Mouse (Mus musculus): ENCODE data around the gene Ica1.

The Ica1 gene

DNA sequence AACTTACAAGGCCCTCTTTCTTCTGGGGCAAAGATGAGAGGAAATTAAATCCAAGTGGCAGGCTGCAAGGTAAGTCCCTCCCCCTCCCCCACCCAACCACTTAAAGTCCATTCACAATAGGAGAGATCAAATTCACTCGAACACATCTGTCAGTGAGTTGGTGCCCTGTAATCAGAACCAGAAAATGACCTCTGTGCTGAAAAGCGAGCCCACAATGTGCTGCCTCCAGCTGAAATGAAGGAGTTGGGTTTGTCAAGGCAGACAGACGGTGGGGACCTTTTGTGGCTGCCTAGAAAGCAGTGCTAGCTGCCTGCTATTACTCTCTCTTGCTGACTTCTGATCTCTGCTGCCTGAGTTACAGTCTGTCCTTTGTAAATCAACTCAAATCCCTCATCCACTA is 35.8 kb downstream of the Ica1 start:
- no peak for DNase-seq (ENCODE audit: low spot score)

DNA sequence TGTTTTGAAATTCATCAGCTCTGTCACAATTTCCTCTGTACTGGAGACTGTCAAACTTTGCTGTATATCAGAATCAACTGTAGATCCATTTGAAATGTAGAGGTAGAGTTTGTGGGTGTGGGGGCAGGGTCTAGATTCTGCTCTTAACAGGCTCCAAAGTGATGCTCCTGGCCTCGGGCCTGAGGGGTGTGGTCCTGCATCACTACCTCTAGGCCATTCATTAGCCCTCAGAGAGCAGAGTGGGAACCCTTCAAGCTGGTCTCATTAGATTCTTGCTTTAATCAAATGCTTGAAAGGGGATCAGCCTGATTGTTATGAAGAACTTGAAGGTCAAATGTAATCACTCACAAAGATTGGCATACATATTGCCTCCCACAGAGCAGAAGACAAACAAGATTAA is 36.6 kb downstream of the Ica1 start:
- DNase-seq (ENCODE audit: low spot score), result no peak

DNA sequence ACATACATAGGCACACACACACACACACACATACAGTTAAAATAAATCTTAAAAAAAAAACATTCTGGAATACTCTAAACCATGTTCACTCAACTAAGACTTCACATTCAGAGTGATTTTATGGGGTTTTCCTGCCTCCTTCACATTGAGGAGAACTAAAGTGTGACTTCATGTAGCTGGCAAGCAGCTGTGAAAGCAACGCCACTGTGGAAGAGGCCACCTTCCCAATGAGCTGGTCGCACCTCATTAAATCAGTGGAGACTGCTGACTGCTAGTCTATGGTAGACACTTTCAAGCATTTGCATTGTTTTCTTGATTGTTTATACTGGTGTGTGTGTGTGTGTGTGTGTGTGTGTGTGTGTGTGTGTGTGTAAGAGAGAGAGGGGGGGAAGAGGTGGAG is 38.2 kb downstream of the Ica1 start:
- DNase-seq (ENCODE audit: low spot score), result no peak

DNA sequence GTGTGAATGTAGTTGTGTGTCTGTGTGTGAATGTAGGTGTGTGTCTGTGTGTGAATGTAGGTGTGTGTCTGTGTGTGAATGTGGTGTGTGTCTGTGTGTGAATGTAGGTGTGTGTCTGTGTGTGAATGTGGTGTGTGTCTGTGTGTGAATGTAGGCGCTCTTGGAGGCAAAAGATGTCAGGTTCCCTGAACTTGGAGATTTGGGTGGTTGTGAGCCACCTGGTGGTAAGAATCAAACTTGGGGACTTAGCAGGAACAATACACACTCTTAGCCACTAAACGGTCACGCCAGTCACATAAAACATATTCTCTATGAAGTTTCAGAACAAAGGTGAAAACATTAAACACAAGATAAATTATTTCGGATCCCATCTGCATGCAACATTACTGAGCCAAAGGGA is 39.9 kb downstream of the Ica1 start:
- DNase-seq (ENCODE audit: low spot score), result no peak

DNA sequence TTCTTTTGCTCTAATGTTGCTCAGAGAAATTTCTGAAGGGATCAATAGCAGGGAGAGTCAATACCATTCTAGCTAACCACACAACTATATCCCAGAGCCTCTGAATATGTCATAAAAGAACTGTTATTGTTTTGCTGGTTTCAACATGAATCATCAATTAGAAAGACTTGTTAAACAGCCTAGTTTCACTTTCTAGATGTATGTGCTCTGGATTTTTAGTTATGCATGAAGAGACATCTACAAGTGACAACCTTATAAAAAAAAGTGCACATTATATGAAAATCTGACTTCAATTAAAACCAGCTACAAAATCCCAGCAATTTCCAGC is 41.8 kb downstream of the Ica1 start:
- no peak for DNase-seq (ENCODE audit: low spot score)

DNA sequence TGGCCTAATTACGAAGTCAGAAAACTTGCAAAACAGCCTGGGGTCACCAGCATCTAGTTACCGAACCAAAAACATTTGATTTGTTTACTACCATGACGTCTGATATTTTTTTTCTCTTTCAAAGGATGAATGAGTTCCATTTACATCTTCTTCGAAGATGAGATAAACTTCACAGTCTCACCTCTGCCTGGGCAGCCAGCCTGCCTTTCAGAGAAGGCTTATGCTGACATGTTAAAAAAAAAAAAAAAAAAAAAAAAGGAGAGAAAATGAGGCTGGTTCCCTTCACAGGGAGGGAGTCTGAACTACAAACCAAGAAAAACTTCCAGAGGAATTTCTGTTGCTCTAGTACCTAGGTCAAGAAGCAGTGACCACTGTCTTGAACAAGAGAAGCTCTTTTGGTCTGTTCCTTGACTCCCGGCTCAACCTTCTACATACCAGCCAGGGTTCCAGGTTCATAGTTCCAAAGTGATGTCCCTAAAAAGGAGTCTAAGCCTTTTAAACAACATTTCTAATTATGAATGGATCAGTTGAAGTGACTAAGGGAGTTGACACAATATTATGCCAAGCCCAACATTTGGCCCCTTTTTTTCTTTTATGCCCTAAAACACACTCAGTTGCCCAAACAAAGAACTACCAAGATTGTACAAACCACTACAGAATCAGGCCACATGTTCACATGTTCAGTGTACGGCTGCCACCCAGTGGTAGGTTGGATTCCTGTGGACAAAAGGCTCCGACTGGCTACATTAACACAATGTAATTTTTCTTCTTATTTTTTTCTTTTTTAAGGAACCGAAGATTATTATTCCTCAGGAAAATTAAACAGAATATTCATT is 42.4 kb downstream of the Ica1 start:
- peak; percentile 44 for DNase-seq (ENCODE audit: low spot score)

DNA sequence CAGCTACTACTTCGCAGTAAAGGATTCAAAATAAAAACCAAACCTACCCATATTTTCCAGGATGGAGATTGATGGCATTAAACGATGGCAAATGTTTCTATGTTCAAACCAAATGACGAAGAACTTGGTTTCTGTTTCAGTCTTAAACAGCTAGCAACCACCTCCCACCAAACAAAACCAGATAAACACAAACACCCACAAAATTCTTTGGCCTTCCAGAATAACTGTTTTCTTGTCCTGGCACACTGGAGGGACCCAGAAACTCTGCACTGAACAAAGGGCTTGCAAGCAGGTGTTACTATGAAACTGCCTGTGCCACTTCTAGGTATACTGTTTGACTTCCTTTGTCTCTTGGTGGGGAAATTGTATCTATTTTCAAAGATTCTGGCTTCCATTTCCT is 43.2 kb downstream of the Ica1 start:
- DNase-seq (ENCODE audit: low spot score), result no peak

DNA sequence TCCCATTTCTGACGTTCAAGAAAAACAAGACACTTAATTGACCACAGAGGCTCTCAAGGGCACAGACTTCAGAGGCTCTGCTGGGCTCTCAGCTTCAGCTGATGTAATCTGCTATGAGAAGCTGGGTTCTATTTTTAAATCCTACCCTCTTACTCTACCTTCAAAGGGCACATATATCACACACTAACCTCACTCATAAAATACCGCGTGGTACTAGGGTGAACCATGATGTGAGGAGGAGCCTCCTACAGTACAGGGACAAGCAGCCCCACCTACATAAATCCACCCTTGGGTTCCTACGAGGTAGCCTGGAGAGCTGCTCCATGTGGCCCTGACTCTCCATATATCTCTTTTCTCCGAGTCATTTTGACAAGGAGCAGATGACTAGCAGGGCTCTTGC is 45.8 kb downstream of the Ica1 start:
- DNase-seq (ENCODE audit: low spot score), result no peak

DNA sequence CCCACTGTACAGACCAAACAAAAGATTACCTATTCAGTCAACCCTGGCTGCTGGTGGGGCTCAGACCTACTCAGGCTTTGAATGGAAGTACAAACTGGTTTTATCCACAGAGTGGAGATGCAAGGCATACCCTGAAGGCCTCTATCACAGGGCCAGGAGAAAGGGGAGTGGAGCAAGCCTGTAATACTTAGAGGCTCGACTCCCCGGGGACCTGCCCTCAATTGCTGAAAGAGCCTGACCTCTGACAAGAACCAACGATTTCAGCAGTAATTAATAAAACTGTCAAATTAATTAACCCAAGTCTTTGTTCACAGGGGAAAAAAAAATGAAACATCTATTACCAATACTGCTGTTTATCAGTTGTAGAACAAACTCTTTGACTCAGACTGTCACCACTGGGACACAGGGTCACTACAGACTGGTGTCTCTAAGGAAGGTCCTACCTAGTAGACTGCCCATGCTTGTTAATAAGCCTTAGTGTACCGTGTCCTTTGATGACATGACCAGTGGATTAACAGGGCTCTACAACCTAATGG is 46.6 kb downstream of the Ica1 start:
- no peak for DNase-seq (ENCODE audit: low spot score)

DNA sequence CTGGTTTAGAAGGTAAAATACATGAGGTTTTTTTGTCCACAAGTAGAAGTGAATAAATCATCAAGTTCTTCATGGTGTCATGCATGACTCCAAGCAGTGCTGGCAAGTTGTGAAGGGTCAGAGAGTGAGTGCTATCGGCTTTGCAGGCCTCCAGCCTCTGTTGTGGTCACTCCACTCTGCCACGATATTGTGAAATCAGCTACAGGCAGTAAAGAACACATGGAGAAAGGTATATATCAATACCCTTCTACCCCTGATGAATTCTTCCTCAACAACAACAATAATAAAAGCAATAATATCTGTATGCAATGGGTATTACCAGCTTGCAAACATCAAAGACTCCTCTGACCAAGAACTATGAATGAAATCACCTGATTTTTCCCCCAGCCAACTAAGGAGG is 47.9 kb downstream of the Ica1 start:
- DNase-seq (ENCODE audit: low spot score), result no peak

DNA sequence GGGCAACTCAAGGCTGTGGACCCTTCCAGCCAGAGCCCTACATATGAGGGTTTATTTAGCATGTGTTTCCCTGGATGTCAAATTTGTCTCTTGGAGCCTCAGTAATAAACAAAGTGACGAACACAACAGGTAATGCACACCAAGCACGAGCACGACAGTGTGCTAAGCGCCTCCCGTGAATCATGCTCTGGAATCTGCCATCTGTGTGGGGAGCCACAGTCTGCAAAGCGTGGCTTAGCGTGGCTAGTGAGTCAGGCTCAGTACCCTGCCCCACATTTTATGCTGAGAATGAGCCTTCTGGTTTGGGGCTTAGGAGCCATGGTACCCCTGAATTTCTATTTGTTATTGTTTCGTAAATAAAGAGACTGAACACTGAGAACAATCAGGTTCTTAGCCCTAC is 50.5 kb downstream of the Ica1 start:
- DNase-seq (ENCODE audit: low spot score), result no peak

DNA sequence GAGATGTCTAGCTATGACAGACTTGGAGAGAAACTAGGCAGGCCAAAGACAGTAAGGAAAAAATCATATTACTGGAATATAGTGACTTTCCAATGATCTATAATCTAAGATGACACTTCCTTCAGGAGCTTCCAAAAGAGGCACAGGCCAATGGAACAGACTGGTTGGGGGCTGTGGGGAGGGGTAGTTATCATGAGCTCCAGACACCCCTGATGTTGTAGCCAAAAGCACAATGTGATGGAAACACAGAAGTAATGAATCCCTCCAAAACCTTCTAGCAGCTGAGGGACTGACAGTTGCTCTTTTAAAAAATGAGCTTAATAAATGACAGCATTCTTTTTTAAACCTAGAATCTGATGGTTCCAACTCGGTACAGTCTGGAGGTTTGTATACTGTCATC is 52.7 kb downstream of the Ica1 start:
- no peak for DNase-seq (ENCODE audit: low spot score)

DNA sequence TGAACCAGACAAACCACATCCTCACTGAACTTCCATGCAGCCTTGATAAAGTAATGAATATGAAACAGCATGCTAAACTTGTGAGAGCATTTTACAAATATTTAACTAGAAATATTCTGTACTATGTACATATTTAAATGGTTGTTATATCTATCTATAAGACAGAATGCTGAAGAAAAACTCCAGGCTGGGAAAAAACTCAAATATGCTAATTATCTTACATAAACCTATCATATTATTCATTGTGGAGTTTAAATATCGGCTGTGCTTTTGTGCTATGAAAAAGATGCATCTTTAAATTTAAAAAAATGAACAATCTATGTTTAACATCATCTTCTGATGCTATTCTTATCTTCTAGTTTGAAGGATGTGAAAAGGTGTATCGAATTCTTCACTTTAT is 58.6 kb downstream of the Ica1 start:
- DNase-seq (ENCODE audit: low spot score), result peak; percentile 30

DNA sequence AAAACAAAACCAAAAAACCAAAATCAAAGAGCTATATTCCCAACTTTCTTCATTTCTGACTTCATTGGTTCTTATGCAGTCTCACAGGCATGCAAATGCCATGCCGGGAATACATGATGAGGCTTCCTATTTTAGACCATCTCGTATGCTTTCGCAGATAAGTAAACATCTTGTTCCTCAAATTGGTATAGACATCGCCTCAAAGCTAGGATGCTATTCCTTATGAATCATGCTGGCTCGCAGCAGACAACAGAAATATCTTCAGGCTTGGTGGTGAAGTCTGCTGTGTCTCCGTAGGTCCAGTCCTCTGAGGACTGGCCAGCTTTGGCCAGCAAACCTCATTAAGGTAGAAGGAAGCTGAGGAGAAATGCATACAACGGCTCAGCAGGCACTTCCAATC is 60.3 kb downstream of the Ica1 start:
- DNase-seq (ENCODE audit: low spot score), result no peak

DNA sequence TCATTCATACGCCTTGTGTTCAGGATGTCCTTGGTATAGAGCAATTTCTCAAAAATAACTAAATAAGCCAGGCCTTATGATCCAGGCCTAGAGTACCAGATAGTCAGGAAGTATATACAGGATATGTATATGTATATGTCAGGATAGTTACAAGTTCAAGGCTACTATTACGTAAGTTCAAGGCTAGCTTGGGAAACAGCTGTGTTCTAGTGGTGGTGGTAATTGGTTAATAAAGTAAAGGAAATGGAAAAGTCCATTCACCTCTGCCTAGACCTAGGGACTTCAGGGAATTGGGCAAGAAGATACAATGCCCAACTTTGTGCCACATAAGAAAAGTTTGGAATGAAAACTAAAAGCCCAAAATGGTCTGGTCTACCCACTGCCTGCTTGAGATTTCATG is 61.7 kb downstream of the Ica1 start:
- DNase-seq (ENCODE audit: low spot score), result no peak

DNA sequence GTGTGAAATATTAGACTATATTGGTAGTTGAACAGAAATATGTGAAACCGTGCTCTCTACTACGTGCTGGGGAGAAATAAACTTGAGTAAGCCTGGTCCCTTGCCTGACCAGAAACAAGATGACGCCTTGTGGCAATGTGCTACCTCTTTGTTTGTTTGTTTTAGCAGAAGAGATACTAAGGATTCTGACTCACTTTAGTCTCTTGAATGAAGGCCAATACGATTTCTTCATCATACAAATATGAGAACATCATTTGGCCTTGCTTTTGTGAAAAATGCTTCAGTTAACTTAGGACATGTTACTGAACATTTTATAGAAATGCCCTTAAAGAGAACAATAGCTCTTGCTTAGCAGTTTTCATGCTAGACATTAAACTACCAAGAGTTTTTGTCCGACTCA is 67.0 kb downstream of the Ica1 start:
- no peak for DNase-seq (ENCODE audit: low spot score)

DNA sequence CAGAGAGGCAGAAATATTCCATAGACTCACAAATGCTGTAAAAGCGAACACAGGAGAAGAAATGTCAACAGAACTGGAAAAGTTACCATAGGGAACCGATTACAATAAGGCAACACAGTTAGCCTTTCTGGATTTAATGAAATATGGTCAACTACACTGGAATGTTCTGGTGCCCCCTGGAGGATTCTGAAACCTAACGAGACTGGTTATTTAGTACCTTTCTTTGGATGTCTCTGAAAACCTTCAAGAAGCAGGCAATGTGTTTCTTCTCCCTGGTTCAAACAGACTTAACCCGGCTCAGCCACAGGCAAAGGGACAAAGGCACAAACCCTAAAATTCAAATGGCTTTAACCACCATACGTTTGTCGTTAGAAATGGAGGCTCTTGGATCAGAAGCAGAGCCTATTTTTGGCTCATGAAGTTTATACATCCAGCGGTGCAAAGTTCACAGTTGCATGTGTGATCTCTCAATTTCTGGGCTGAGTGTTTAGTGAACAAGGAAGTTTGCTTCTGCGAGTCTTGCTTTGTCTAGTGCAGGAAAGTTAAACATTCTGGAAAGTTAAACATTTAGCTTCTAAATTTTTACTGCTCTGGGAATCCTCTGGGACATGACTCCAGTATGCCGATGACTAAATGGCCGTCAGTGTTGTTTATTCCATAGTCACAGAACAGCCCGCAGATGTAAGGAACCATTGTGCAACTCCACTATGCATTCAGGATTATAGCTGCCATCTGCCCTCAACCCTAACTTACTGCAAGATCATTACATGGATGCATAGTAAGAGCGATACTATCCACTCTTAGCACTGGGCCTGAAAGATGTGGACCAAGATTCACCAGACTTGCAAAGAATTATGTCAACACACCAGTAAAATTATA is 83.4 kb downstream of the Ica1 start:
- DNase-seq (ENCODE audit: low spot score), result peak; percentile 38

DNA sequence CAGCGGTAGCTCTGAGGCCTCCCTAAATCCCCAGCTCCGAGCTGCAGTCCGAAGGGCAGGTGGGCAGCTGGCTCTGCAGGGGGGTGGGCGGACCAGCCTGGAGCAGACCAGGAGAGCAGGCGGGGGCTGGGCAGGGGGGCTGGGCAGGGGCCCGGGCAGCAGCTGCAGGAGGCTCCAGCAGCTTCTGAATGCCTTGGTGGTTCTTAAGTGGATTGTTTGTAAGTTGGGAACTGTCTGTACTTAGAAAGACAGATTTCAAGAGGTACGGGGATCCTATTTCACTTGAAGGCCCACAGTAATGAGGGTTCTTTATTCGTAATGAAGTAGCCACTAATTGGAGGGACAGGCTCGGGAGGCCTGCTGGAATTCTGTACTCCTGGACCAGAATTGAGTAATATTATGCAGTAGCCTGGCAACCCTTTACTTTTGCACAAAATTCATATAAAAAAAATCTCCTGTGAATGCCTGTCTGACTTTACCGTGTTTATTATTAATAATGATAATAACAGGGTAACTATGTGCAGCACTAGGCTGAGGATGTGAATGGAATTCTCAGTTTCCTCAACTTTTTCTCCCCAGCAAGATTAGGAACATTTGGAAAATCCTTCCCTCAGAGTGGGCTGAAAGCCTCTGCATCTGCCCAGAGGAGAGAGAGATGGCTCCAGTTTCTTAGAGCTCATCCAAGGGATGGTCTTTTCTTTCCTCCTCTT is 84.2 kb downstream of the Ica1 start:
- no peak for DNase-seq (ENCODE audit: low spot score)

DNA sequence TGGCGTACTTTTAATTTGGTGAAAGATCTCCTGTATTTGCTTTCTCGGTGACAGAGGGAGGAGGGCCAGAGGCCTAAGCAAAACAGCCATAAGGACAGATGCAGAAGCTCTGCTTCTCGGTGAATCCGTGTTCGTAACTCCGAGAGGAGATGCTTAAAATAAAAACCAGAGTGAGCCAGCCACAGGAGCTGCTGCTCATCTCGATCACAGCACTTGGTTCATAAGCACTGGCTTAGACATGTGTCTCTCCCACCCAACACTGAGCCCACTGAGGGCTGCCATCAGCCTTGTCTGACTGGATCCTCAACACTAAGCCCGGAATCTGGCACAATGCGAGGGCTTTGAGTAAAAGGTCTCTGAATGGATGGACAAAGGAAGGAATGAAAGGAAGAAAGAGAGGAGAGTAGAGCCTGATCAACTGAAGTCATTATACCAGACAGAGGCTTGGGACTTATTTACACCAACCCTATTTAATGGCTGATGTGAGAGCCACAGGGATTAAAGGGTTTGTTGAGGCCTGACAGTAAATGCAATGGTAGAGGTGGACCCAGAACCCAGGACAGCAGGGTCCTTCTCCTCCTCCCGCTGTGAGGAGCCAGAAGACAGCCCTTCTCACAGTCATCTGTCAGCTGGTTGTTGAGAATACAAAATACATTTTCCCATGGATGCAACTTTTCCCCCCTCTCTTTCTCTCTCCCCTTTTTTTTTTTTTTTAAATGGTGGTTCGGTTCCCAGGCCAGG is 85.0 kb downstream of the Ica1 start:
- DNase-seq (ENCODE audit: low spot score), result no peak

DNA sequence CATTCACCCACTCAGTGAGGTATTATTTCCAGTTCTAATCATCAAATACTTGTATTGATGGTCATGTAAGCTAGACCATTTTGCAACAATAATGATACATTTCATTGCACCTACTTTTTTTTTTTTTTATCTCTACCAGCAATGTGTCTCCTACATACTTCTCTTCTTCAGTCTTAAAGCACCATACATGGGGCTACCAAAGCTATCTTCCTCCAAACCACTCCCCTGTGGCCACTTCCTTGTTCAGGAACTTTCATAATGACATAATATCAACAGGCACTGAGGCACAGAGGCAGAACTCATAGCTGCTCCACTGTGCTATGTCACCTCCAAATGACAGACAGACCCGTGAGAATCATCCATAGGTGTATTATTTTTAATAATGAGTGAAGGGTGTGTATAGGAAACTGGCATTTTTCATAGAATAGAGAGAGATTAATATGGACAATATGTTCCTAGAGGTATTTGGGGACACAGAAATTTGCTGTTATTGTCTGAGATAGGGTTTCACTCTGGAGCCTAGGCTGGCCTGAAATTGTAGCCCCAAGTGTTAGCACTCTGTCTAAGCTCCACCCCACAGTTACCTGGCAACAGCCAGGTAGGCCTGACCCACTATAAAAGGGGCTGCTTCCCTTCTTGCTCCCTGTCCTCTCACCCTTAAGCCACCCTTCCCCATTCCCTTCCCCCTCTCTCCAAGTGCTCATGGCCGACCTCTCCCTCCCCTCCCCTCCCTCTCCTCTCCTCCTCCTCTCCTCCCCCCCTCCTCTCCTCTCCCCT is 86.9 kb downstream of the Ica1 start:
- no peak for DNase-seq (ENCODE audit: low spot score)

DNA sequence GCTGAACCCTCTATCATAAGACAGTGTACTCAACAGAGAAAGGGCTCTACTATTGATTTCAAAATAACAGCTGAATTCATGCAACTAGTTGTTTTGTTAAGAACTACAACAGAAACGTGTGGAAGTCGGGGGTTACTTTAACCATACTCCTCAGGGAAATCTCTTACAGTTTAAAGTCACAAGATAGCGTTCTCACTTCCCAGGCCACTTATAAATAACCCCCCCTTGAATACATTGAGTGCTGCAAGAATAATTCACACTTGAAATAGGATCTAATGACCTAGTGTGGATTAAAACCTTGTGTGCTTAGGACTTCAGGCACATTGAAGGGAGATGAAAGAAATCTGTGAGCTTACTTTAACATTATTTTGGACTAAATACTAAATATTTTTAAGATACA is 87.8 kb downstream of the Ica1 start:
- no peak for DNase-seq (ENCODE audit: low spot score)
